Mouse (Mus musculus) bone marrow macrophage, adult 2 months (primary cell): ENCODE results near the gene Fmc1. TPM values are rescaled to one million over a fixed set of nuclear protein-coding genes. Genes with fewer than 3 reads are reported as not detected.

Experiments
- H3K27ac ChIP-seq: 2 replicates; pipeline ENCODE4 v1.5.1; 2012; ENCODE audit warnings: low read depth, low read length; ENCODE audit not compliant: insufficient read depth
- H3K4me1 ChIP-seq: 2 replicates; pipeline ENCODE4 v1.6.1; 2012; ENCODE audit warnings: low read length; ENCODE audit not compliant: control insufficient read depth, insufficient read depth
- H3K4me3 ChIP-seq: 2 replicates; pipeline ENCODE4 v1.5.1; 2012; ENCODE audit warnings: mild to moderate bottlenecking, low read length, moderate library complexity; ENCODE audit not compliant: insufficient read depth
- CTCF ChIP-seq: IDR thresholded peaks from 2 replicates; pipeline ENCODE4 v1.5.1; 2012; ENCODE audit warnings: low read depth, mild to moderate bottlenecking, low read length, moderate library complexity
- POLR2A ChIP-seq: IDR thresholded peaks from 2 replicates; pipeline ENCODE4 v1.6.1; 2012; ENCODE audit warnings: mild to moderate bottlenecking, low read depth, low read length, borderline replicate concordance
- polyA plus RNA-seq: library from polyadenylated mRNA; stranded (reverse); fragments of >200 nt; gene quantifications from 2 replicates; pipeline ENCODE4 v1.2.4, GENCODE M21; 2012; ENCODE audit not compliant: missing spikeins, insufficient read depth, insufficient read length

Fmc1 gene
- polyA plus RNA-seq, result 11.6 and 11.7 TPM in 2 replicates

- H3K4me1 ChIP-seq, result peaks cover 10% of the 10 kb centered on the region
- peak within 1 kb of the TSS; percentile 95 for H3K4me3 ChIP-seq
- H3K27ac ChIP-seq, result peak within 1 kb of the TSS; percentile 87
- TF ChIP-seq CTCF (no peak), POLR2A (no peak)
Observed at GRCm38 (mm10) chr6:38533428-38534405, at the start of gene Fmc1. Gene Fmc1 (plus strand): TSS chr6:38533502.

- no peak overlapping the region for H3K4me3 ChIP-seq
- H3K4me1 ChIP-seq, result peaks cover 11% of the 10 kb centered on the region
- H3K27ac ChIP-seq, result no peak overlapping the region
- TF ChIP-seq CTCF (peak; percentile 25; the same call in 1 of the 2 replicates), POLR2A (no peak)
Observed at GRCm38 (mm10) chr6:38492550-38492949, 40.8 kb upstream of the Fmc1 start.

GRCm38 (mm10) chr6:38495641-38496040, 37.7 kb upstream of the Fmc1 start:
- Histone ChIP-seq H3K4me1 (peaks cover 23% of the 10 kb centered on the region), H3K4me3 (no peak overlapping the region), H3K27ac (peak overlapping the region; percentile 26)
- TF ChIP-seq CTCF (no peak), POLR2A (no peak)

GRCm38 (mm10) chr6:38512096-38512495, 21.2 kb upstream of the Fmc1 start:
- Histone ChIP-seq H3K4me3 (no peak overlapping the region), H3K27ac (no peak overlapping the region), H3K4me1 (peaks cover 2% of the 10 kb centered on the region; the same call in 1 of the 2 replicates)
- TF ChIP-seq POLR2A (no peak), CTCF (no peak)

GRCm38 (mm10) chr6:38512830-38513229, 20.5 kb upstream of the Fmc1 start:
- TF ChIP-seq POLR2A (no peak), CTCF (no peak)
- Histone ChIP-seq H3K27ac (no peak overlapping the region), H3K4me3 (no peak overlapping the region), H3K4me1 (no peaks in the 10 kb centered on the region)

- no peak overlapping the region for H3K4me3 ChIP-seq
Observed at GRCm38 (mm10) chr6:38515201-38515600, 18.1 kb upstream of the Fmc1 start.

GRCm38 (mm10) chr6:38523851-38524250, 9.5 kb upstream of the Fmc1 start:
- H3K4me1 ChIP-seq, result no peaks in the 10 kb centered on the region
- no peak overlapping the region for H3K27ac ChIP-seq
- no peak overlapping the region for H3K4me3 ChIP-seq
- no peak for TF ChIP-seq POLR2A
- no peak for TF ChIP-seq CTCF

More at GRCm38 (mm10) chr6:38515201-38515600, 18.1 kb upstream of the Fmc1 start:
- TF ChIP-seq POLR2A (no peak), CTCF (no peak)
- H3K27ac ChIP-seq, result no peak overlapping the region
- no peaks in the 10 kb centered on the region for H3K4me1 ChIP-seq

- peaks cover 10% of the 10 kb centered on the region for H3K4me1 ChIP-seq
Observed at GRCm38 (mm10) chr6:38531211-38531820, 2.0 kb upstream of the Fmc1 start.

GRCm38 (mm10) chr6:38532500-38533420, 542 bp upstream of the Fmc1 start:
- H3K4me3 ChIP-seq, result peak overlapping the region; percentile 62
- TF ChIP-seq POLR2A (no peak), CTCF (no peak)
- H3K27ac ChIP-seq, result peak overlapping the region; percentile 87
- peaks cover 10% of the 10 kb centered on the region for H3K4me1 ChIP-seq

More at GRCm38 (mm10) chr6:38531211-38531820, 2.0 kb upstream of the Fmc1 start:
- H3K27ac ChIP-seq, result 0 out of 2 replicates have a peak overlapping the region, but pooled peaks have one; percentile 11
- TF ChIP-seq CTCF (peak; percentile 16; the same call in 1 of the 2 replicates), POLR2A (no peak)
- no peak overlapping the region for H3K4me3 ChIP-seq
